Mouse (Mus musculus) neural tube, embryonic 14.5 days (tissue): ENCODE measurements around the gene Selplg. TPM values are rescaled to one million over a fixed set of nuclear protein-coding genes. Genes with fewer than 3 reads are reported as not detected.

Experiments
- ATAC-seq: fragments of 200-750 bp; cut with Nextera tagmentation; 2 replicates; pipeline ENCODE4 v1.8.0; 2017; ENCODE audit warnings: low read depth, mild to moderate bottlenecking, moderate TSS enrichment, moderate library complexity
- H3K27ac ChIP-seq: fragments of 300-500 bp; sonication (generic); 2 replicates; pipeline ENCODE4 v1.5.1; 2014; ENCODE audit warnings: low read depth, mild to moderate bottlenecking, control low read depth, low read length, moderate library complexity, mixed read lengths
- H3K27me3 ChIP-seq: fragments of 300-500 bp; sonication (generic); 2 replicates; pipeline ENCODE4 v1.6.1; 2014; ENCODE audit warnings: low read length; ENCODE audit not compliant: control insufficient read depth, insufficient read depth
- H3K36me3 ChIP-seq: fragments of 300-500 bp; sonication (generic); 2 replicates; pipeline ENCODE4 v1.6.1; 2014; ENCODE audit warnings: low read length, mixed read lengths; ENCODE audit not compliant: control insufficient read depth, insufficient read depth
- H3K4me1 ChIP-seq: fragments of 300-500 bp; sonication (generic); 2 replicates; pipeline ENCODE4 v1.6.1; 2014; ENCODE audit warnings: low read length; ENCODE audit not compliant: control insufficient read depth, insufficient read depth
- H3K4me2 ChIP-seq: fragments of 300-500 bp; sonication (generic); 2 replicates; pipeline ENCODE4 v1.6.1; 2014; ENCODE audit warnings: mild to moderate bottlenecking, low read depth, low read length, control low read depth
- H3K4me3 ChIP-seq: fragments of 300-500 bp; sonication (generic); 2 replicates; pipeline ENCODE4 v1.5.1; 2014; ENCODE audit warnings: low read depth, low read length, control low read depth, mixed read lengths
- H3K9ac ChIP-seq: fragments of 300-500 bp; sonication (generic); replicated peaks from 2 replicates; pipeline ENCODE4 v1.6.1; 2014; ENCODE audit warnings: low read depth, mild to moderate bottlenecking, control low read depth, low read length, mixed read lengths
- H3K9me3 ChIP-seq: fragments of 300-500 bp; sonication (generic); 2 replicates; pipeline ENCODE4 v1.6.1; 2016; ENCODE audit warnings: low read length; ENCODE audit not compliant: control insufficient read depth
- WGBS: fragments of 180-500 bp; shearing (Covaris S2); extraction: QIAGEN DNeasy Blood & Tissue Kit; methylation state at CpG from one replicate; pipeline ENCODE4 v1.1.7; 2014; 5-methylcytosine and 5-hydroxymethylcytosine counted together
- polyA plus RNA-seq: library from polyadenylated mRNA; unstranded; fragments of >200 nt; fragmentation: Nextera tagmentation; extraction: Ambion mirVana; gene quantifications from 2 replicates; pipeline ENCODE4 v1.2.1, GENCODE M21; 2014

Selplg gene
- polyA plus RNA-seq, 1 experiment from 2014 or later, result 1.8 TPM

- H3K4me2 ChIP-seq, result no peak overlapping the region
- ATAC-seq, result no peak
- no peaks in the 10 kb centered on the region for H3K27me3 ChIP-seq
- peaks cover 73% of the 10 kb centered on the region for H3K36me3 ChIP-seq
- H3K4me3 ChIP-seq, result no peak overlapping the region
- no peak overlapping the region for H3K27ac ChIP-seq
- WGBS, result 96% methylated on average over 8 of the region's 8 CpGs
- H3K4me1 ChIP-seq, result no peaks in the 10 kb centered on the region
- no peaks in the 10 kb centered on the region for H3K9me3 ChIP-seq
- H3K9ac ChIP-seq, result no peak overlapping the region
These were observed 14.2 kb upstream of the Selplg start for GRCm38 (mm10) chr5:113846656-113847055.

GRCm38 (mm10) chr5:113845627-113846026 is 13.2 kb upstream of the Selplg start:
- no peaks in the 10 kb centered on the region for H3K4me1 ChIP-seq
- H3K9ac ChIP-seq, result no peak overlapping the region
- H3K27me3 ChIP-seq, result no peaks in the 10 kb centered on the region
- 84% methylated on average over 8 of the region's 8 CpGs for WGBS
- ATAC-seq, result no peak
- H3K4me2 ChIP-seq, result no peak overlapping the region
- no peak overlapping the region for H3K27ac ChIP-seq
- H3K36me3 ChIP-seq, result peaks cover 65% of the 10 kb centered on the region
- H3K4me3 ChIP-seq, result no peak overlapping the region
- H3K9me3 ChIP-seq, result no peaks in the 10 kb centered on the region

GRCm38 (mm10) chr5:113844721-113845120 is 12.3 kb upstream of the Selplg start:
- Histone ChIP-seq H3K4me3 (no peak overlapping the region), H3K4me1 (no peaks in the 10 kb centered on the region), H3K9me3 (no peaks in the 10 kb centered on the region), H3K27ac (no peak overlapping the region), H3K27me3 (no peaks in the 10 kb centered on the region), H3K4me2 (no peak overlapping the region), H3K9ac (no peak overlapping the region), H3K36me3 (peaks cover 61% of the 10 kb centered on the region)
- WGBS, result 76% methylated on average over 7 of the region's 7 CpGs
- ATAC-seq, result no peak

- Histone ChIP-seq H3K4me3 (no peak overlapping the region), H3K27ac (no peak overlapping the region), H3K9ac (no peak overlapping the region), H3K9me3 (no peaks in the 10 kb centered on the region), H3K4me1 (no peaks in the 10 kb centered on the region), H3K36me3 (peaks cover 55% of the 10 kb centered on the region), H3K27me3 (no peaks in the 10 kb centered on the region), H3K4me2 (no peak overlapping the region)
- 89% methylated on average over 15 of the region's 15 CpGs for WGBS
- ATAC-seq, result no peak
These were observed 11.7 kb upstream of the Selplg start for GRCm38 (mm10) chr5:113844106-113844505.

GRCm38 (mm10) chr5:113842906-113843305 is 10.5 kb upstream of the Selplg start:
- Histone ChIP-seq H3K9me3 (no peaks in the 10 kb centered on the region), H3K4me2 (no peak overlapping the region), H3K27me3 (no peaks in the 10 kb centered on the region), H3K4me3 (no peak overlapping the region), H3K27ac (no peak overlapping the region), H3K9ac (no peak overlapping the region), H3K36me3 (peaks cover 52% of the 10 kb centered on the region), H3K4me1 (no peaks in the 10 kb centered on the region)
- ATAC-seq, result no peak
- 94% methylated on average over 9 of the region's 9 CpGs for WGBS

- Histone ChIP-seq H3K4me2 (no peak overlapping the region), H3K27me3 (no peaks in the 10 kb centered on the region), H3K9ac (no peak overlapping the region), H3K4me3 (no peak overlapping the region), H3K9me3 (no peaks in the 10 kb centered on the region), H3K36me3 (peaks cover 47% of the 10 kb centered on the region), H3K27ac (no peak overlapping the region), H3K4me1 (no peaks in the 10 kb centered on the region)
- no peak for ATAC-seq
- 90% methylated on average over 9 of the region's 9 CpGs for WGBS
These were observed 9.8 kb upstream of the Selplg start for GRCm38 (mm10) chr5:113842244-113842643.

GRCm38 (mm10) chr5:113841243-113842225 is 9.1 kb upstream of the Selplg start:
- 82% methylated on average over 23 of the region's 23 CpGs for WGBS
- H3K4me2 ChIP-seq, result no peak overlapping the region
- H3K36me3 ChIP-seq, result peaks cover 41% of the 10 kb centered on the region
- no peak overlapping the region for H3K4me3 ChIP-seq
- H3K27me3 ChIP-seq, result no peaks in the 10 kb centered on the region
- H3K9ac ChIP-seq, result no peak overlapping the region
- H3K27ac ChIP-seq, result no peak overlapping the region
- no peaks in the 10 kb centered on the region for H3K9me3 ChIP-seq
- no peaks in the 10 kb centered on the region for H3K4me1 ChIP-seq
- no peak for ATAC-seq

GRCm38 (mm10) chr5:113840443-113840842 is 8.0 kb upstream of the Selplg start:
- Histone ChIP-seq H3K27ac (no peak overlapping the region), H3K36me3 (peaks cover 30% of the 10 kb centered on the region), H3K4me3 (no peak overlapping the region), H3K9me3 (no peaks in the 10 kb centered on the region), H3K27me3 (no peaks in the 10 kb centered on the region), H3K9ac (no peak overlapping the region), H3K4me2 (no peak overlapping the region), H3K4me1 (no peaks in the 10 kb centered on the region)
- ATAC-seq, result no peak
- 92% methylated on average over 4 of the region's 4 CpGs for WGBS

- H3K9ac ChIP-seq, result no peak overlapping the region
- H3K4me1 ChIP-seq, result no peaks in the 10 kb centered on the region
- no peaks in the 10 kb centered on the region for H3K9me3 ChIP-seq
- no peak for ATAC-seq
- H3K27me3 ChIP-seq, result no peaks in the 10 kb centered on the region
- no peak overlapping the region for H3K4me3 ChIP-seq
- H3K4me2 ChIP-seq, result no peak overlapping the region
- WGBS, result 85% methylated on average over 10 of the region's 10 CpGs
- peaks cover 5% of the 10 kb centered on the region; the same call in 1 of the 2 replicates for H3K36me3 ChIP-seq
- no peak overlapping the region for H3K27ac ChIP-seq
These were observed 4.5 kb upstream of the Selplg start for GRCm38 (mm10) chr5:113836961-113837360.
